Mouse (Mus musculus): ENCODE measurements at regions not wholly inside any gene's neighbourhood (a gene's known extent, or its start where the extent isn't known, plus 50 kb on each side); places are given as distances from the start of the nearest gene placed in this dataset.

GRCm38 (mm10) chr17:45824977-45825376 lies 91.3 kb upstream of the 1600014C23Rik start:
- ATAC-seq (ENCODE audit: low TSS enrichment): no peak

DNA sequence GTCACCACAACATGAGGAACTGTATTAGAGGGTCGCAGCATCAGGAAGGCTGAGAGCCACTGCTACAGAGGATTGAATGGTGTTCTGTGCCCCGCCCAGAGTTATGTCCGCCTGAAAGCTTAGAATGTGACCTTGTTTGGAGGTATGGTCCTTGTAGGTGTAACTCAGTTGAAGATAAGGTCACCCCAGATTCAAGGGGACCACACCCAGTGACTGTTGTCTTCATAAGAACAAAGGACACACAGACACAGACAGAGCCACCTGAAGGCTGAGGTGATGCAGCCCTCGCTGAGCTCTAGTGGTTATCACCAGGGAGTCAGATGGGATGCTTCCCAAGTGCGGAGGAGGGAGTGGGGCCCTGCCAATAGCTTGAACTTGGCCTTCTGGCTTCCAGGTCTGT lies 89.9 kb upstream of the 1600014C23Rik start:
- no peak for ATAC-seq (ENCODE audit: low TSS enrichment)

GRCm38 (mm10) chr17:45822427-45822826 lies 88.8 kb upstream of the 1600014C23Rik start:
- no peak for ATAC-seq (ENCODE audit: low TSS enrichment)

DNA sequence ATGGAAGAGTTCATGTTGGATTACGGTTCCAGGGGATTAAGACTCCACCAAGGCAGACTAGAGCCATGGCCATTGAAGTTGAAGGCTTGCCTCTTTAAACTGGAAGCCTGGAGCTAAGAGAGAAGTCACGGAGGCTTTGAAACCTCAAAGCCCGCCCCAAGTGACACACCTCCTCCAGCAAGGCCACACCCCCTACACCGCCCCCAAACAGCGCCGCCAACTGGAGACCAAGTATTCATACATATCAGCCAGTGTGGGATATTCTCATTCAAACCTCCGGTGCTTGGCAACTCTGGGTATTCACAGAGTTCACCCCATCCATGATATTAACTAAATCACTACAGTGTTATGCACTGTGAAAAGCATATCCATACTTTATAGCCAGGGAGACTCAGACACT lies 87.7 kb upstream of the 1600014C23Rik start:
- no peak for ATAC-seq (ENCODE audit: low TSS enrichment)

GRCm38 (mm10) chr17:45819143-45819542 lies 85.5 kb upstream of the 1600014C23Rik start:
- ATAC-seq (ENCODE audit: low TSS enrichment): no peak

- ATAC-seq (ENCODE audit: low TSS enrichment): no peak
Observed at GRCm38 (mm10) chr17:45816566-45816965, 82.9 kb upstream of the 1600014C23Rik start.

- peak; percentile 52; the same call in 1 of the 2 replicates for ATAC-seq (ENCODE audit: low TSS enrichment)
Observed at GRCm38 (mm10) chr17:45815833-45816232, 82.2 kb upstream of the 1600014C23Rik start.

DNA sequence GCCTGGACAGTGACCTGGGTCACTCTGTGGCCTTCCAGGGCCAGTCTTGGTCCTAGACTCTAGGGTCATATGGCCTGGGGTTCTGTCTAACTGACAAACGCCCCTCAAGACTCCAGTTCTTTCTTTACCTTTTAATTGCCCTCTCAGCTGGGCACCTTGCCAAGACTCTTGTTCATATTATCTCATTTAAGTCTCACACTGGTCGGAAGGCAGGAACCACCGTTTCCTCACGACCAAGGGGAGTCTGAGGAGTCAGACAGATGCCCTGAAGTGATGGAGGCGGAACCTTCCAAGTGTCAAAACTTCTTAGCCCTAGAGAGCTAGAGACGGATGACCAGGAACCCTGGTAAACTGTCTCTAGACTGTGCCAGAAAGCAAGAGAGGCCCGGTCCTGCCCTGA lies 81.7 kb upstream of the 1600014C23Rik start:
- no peak for ATAC-seq (ENCODE audit: low TSS enrichment)

DNA sequence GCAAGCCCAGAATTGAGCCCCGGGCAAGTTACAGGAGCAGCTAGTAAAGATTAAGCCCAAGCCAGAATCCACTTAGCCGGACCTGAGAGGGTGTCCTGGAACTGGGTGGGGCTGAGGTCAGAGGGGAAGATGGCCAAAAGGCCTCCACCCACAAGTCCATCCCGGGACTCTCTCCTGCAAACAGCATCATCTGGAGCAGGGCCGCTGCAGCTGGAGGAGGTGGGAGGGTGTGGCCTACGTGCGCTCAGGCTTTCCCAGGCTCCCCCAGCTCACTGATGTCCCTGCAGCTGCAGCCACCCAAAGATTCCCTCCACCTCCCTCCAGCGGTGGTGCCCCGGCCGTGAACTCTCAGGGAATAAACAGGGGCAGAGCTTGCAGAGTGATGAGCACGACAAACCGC lies 80.9 kb upstream of the 1600014C23Rik start:
- no peak for ATAC-seq (ENCODE audit: low TSS enrichment)

GRCm38 (mm10) chr17:45813956-45814355 lies 80.3 kb upstream of the 1600014C23Rik start:
- ATAC-seq (ENCODE audit: low TSS enrichment): no peak

DNA sequence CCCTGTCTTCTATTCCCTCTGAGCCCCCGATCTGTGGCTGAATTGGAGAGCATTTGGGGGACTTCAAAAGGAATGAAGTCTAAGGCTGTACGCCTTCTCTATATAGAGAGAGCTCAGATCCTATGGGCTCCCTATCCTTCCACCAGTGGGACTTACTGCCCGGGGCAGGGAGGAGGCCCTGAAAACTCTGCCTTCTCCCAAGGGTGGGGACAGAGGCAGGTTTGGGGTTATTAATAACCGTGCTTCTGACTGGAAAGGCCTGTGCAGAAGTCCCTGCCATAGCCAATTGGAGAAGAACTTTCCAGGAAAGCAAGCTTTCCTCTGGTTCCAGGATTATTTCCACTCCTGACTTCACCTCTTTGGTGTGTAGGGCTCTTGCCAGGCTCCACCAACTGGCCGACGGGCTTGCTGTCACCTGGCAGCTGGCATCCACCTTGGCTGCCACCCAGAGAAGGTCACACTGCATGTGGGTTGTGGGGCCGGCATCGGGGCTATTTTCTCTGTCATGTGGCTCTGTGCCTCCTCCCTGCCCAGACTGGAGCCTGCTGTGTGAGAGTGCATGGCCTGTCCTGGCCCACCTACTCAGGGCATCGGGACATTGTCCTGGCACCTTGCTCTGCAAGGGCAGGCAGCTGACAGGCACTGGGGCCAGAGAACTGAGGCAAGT lies 78.8 kb upstream of the 1600014C23Rik start:
- no peak for ATAC-seq (ENCODE audit: low TSS enrichment)

DNA sequence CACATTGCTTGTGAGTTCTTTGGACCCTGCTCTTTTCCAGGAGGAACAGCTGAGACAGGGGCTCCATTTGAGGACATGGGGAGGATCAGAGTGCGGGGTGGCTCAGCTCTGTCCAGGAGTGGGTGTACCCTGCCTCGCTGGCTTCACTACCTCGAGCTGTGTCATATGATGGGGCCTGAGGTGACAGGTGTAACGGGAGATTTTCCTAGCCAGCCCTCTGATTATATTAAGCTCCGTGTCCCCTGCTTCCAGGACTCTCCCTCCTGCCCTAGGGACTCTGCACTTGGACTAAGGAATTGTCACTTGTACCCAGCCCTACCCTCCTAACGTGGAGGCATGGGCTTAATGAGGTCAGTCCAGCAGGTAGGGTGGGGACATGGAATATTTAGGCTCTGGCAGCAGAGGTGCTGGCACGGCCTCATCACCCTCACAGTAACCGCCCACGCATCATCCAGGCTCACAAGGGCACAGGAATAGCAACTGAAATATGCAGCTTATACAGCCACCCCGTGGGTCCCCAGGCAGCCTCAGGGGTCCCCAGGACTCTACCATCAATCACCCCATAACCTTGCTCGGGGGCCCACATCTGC lies 78.1 kb upstream of the 1600014C23Rik start:
- ATAC-seq (ENCODE audit: low TSS enrichment): no peak

GRCm38 (mm10) chr17:45809728-45810127 lies 76.1 kb upstream of the 1600014C23Rik start:
- ATAC-seq (ENCODE audit: low TSS enrichment): no peak

GRCm38 (mm10) chr17:45808374-45808773 lies 74.7 kb upstream of the 1600014C23Rik start:
- ATAC-seq (ENCODE audit: low TSS enrichment): no peak

DNA sequence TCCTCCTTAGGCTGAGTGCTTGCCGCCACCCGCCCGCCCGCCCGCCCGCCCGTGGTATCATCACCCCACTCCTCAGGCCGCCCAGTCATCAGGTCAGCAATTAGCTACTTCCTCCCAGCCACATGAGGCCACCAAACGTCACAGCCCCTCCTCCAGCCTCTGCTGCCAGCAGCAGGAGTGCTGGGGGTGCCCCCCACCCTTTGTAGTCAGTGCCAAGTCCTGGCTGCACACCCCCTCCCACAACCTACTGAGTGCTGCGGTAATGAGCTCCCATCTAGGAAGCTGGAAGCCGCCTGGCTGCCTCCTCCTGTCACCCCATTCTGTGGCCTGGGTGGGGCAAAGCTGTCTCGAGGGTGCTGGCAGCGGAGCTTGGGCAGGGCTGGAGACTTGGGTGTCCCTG lies 73.8 kb upstream of the 1600014C23Rik start:
- ATAC-seq (ENCODE audit: low TSS enrichment): peak; percentile 47; the same call in 1 of the 2 replicates

- ATAC-seq (ENCODE audit: low TSS enrichment): no peak
Observed at GRCm38 (mm10) chr17:45806831-45807230, 73.2 kb upstream of the 1600014C23Rik start.

DNA sequence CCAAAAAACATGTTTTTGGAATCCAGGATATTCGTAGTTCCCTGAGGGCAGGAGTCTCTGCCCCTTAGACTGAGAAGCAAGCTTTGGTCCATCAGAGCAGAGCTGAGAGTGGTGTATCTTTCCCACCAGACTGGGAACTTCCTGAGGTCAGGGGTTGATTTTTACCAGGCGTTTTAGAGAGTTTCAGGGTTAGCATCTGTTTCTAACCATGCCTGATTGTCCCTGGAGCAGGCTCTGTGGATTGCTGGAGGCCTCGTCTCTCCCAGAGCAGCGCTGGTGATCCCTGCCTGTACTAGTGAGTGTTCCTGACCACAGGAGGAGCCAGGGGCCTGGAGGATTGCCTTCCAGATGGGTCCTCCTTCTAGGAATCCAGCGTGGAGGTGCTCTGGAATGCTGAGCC lies 72.8 kb upstream of the 1600014C23Rik start:
- ATAC-seq (ENCODE audit: low TSS enrichment): no peak

DNA sequence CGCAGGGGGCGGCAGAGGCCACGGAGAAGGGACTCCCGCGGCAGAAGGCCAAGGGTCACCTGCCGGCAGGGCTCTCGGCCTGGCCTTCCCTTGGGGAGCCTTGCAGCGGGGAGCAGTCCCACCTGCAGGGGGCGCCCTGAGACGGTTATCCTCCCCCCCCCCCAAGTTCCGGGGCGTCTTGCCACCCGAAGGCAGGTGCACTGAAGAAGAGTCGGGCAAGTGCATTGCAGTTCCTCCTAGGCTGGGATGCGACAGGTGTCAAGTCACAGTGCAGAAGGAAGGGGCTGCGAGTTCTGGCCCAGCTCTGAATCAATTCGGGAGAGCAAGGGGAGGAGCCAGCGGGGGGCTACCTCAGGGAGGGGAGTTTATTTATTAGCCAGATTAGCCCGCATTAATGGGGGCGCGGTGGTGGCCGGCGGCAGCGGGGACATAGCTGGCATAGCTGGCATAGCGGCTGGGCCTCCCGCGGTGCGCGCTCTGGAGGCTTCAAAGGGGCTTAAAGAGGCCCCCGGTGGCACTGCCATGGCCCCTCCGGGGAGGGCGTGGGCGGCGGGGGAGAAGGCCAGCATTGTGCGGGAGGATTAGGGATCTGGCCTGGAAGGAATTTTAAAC lies 71.9 kb upstream of the 1600014C23Rik start:
- no peak for ATAC-seq (ENCODE audit: low TSS enrichment)

DNA sequence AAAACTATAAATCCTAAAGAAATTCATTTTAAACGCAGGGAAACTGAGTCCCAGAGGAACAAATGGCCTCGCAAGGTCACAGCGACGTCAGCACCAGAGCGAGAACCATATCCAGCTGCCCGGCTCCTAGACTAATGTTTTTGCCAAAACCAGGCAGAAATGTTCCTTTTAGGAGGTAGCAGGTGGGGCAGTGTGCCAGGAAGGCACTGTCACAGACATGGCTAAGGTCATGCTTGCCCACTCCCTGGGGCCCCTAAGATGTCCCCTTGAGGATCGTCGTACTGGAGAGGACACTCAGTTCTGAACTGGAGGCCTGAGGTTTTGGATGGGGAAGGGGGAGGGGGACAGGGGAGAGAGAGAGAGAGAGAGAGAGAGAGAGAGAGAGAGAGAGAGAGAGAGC lies 69.7 kb upstream of the 1600014C23Rik start:
- ATAC-seq (ENCODE audit: low TSS enrichment): no peak

DNA sequence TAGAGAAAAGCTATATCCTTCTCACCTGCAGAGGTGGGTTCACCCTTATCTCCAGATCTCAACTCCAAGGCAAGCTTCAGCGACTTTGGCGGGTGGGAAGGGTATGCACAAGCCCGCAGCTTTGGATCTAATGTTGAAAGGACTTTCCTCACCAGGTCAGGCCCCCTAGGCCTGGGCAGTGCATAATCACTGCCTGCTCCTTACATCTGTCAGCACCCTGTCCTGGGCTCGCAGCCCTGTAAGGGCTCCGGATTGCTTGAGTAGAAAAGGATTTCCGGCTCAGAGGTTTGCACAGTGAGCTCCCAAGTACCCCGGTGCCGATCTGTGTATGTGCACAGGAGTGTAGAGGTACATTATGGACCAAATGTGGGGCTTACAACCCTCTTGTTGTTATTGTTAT lies 68.8 kb upstream of the 1600014C23Rik start:
- ATAC-seq (ENCODE audit: low TSS enrichment): no peak

DNA sequence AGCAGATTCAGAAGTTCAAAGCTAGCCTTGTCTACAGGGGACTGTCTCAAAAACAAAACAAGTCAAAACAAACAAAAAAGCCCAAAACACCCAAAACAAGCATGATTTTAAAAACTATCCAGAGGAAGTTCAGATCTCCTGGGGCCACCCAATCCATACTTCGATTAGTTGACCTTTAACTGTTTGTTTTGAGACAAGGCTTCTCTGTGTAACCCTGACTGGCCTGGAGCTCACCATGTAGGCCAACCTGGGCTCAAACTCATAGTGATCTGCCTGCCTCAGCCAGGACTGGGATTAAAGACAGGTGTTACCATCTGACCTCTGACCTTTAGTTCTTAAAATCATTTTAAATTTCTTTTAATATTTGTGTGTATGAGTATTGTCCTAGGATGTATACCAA lies 66.1 kb upstream of the 1600014C23Rik start:
- no peak for ATAC-seq (ENCODE audit: low TSS enrichment)

DNA sequence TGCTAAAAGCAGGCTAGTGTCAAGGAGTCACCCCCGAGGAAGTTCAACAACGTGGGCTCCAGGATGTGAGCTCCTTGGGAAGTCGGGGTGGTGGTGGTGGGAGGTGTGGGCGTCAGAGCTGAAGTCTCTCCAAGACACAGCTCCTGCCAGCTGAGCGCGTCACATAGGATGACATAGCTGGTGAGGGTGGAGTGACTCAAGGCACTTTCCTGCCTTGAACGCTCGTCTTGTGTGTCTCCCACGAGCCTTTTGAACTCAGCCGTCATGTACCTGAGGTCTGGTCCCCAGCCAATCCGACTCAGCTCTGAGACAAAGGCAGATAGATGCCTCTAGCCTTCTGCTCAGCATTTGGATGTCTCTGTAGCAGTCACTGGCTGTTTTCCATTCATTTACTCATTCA lies 65.4 kb upstream of the 1600014C23Rik start:
- ATAC-seq (ENCODE audit: low TSS enrichment): peak; percentile 55; the same call in 1 of the 2 replicates

- ATAC-seq (ENCODE audit: low TSS enrichment): no peak
Observed at GRCm38 (mm10) chr17:45798456-45798855, 64.8 kb upstream of the 1600014C23Rik start.
